Mouse (Mus musculus): ENCODE data around the gene Nemf.

- no peak for TF ChIP-seq MYOG (IDR thresholded peaks at IDR 0.05; ENCODE audit: control insufficient read depth, extremely low read depth, insufficient read length)
- TF ChIP-seq CTCF (IDR thresholded peaks at IDR 0.05; ENCODE audit: control insufficient read depth, insufficient read depth, insufficient read length) = no peak
- no peak for TF ChIP-seq MYOD1 (IDR thresholded peaks at IDR 0.05; ENCODE audit: control insufficient read depth, insufficient read length, low read depth)
These were observed 17.1 kb upstream of the Nemf start for GRCm38 (mm10) chr12:69373850-69374766.
